Mouse (Mus musculus): Measurements from ENCODE around the gene Ano1. TPM values are rescaled to one million over a fixed set of nuclear protein-coding genes. Genes with fewer than 3 reads are reported as not detected.

The Ano1 gene
- 10 to 100 TPM; 34.3 to 37.7 TPM for total RNA-seq (2021)
- long read RNA-seq, experiment 1, partial matches to known transcripts: 13 of 13 reads
- long read RNA-seq, experiment 1, other reads (novel, unspliced or antisense): 0 of 13 reads
- long read RNA-seq, experiment 2, partial matches to known transcripts: 1 of 2 reads
- long read RNA-seq, experiment 2, other reads (novel, unspliced or antisense): 1 of 2 reads

DNA sequence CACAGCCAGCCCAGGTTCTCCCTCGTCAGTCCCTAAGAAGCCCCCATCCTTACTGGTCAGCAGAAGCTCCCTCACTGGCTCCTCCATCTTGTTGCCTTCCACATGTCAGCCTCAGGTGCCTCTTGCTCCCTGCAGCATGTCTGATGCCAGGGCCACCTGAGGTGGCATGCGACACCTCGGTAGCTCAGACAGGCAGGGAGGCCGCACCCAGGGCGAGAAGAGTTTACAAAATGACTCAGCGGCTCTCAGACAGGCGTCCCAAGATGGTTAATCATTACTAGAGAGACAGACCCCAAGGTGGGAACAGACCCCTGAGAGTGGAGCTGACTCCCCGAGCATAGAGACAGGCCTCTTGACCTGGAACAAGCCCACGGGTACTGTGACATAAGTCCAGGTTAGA, at the start of gene Ano1:
Gene Ano1 (minus strand): TSS at position 142 of the 400 bp plus-strand sequence.
- no peak for DNase-seq

DNA sequence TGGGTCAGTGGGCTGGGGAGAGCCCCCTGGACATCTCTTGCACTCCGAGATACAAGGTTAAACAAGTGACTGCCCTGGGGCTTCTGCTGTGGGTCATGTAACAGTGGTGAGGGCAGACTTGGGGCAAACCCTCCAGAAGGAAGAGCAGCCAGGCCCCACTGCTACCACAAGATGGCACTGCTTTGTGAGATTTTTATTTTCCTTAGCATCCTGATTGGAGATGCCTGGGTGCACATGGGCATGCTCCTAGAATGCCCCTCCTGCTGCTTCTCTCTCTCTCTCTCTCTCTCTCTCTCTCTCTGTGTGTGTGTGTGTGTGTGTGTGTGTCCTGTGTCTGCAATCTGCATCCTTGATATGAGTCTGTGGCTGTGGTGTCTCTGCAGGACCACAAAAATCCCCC, 46.7 kb upstream of the Ano1 start:
- DNase-seq: peak; percentile 46

DNA sequence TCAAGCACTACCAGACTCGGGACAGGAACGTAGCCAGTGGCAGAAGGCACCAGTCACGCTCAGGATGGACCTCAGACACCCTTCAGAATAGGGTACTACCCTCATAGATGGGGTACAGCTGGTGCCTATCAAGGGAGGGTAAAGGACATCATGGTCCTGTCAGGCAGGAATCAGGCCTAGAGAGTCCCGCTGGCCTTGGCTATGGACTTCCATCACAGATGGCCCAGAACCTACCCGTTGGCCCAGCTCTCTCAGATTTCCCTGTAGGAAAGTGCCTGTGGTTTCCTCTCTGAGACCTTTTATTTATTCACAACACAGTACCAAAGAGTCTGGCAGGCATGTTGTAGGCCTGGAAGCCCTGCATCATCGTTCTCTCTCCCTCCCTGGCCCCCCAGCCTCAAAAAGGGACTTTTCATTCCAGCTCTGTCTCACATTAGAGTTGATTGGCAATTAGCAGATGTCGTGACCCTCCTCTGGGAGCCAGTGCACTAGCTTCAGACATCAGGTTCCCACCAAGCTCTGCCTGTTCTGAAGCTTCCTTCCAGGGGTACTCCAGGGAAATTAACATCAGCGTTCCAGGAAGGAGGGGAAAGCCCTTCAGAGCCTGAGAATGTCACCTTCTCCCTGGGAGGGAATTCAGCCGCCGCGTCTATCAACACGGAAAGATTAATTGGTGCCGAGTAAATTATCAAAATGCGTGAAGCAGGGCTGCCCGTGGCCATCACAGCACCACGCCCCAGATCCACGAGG, 45.4 kb upstream of the Ano1 start:
- DNase-seq: no peak

DNA sequence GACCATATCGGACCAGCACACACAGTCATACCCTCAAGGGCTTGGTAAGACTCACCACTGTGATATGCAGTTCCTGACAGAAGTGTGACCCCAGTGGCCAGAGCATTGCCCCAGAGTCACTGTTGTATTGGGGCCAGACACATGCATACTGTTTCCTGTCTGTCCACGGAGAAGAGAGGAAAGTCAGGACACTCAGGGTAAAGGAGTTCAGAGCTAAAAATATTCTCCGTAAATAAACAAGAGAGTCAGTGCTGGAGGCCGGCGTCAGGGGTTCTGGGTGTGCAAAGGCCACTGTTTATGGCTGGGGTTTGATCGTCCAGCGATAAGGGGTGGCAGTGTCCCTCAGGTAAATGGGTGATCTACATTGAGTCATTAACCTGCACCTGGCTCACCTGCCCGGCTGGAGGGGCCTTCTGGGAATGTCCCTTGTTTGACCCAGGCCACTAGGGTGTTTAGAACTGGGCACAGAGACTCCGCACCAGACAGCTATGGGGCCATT, 44.3 kb upstream of the Ano1 start:
- DNase-seq: no peak

DNA sequence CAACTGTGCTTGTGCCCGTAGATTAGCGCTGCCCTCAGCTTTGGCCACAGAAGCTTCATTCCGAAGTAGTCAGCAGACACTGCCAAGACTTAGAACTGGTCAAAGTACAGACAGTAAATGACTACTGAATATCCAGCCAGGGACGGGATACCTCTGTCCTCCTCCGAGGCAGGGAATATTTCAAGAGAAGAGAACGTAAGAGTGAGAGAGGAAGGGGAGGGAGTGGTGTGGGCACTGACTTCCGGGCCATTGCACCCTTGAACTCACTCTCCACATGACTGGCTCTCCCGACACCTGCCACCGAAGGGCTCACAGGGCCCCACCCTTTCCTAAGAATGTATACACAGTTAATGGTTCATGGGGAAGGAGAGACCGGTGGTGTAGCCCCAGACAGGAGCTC, 41.5 kb upstream of the Ano1 start:
- no peak for DNase-seq

DNA sequence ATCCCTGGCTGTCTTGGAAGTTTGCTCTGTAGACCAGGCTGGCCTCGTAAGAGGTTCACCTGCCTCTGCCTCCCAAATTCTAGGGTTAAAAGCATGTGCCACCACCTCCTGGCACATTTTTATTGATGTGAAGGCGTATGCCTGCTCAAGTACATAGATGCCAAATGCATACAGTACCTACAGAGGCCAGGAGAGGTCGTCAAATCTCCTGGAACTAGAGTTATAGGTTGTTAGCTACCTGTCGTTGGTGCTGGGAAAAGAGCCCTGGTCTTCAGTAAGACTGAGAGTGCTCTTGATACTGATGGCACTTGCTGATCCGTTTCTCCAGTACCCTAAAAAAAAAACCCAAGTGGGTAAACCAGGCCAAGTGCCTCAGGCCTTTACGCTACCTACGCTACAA, 39.7 kb upstream of the Ano1 start:
- DNase-seq: no peak

DNA sequence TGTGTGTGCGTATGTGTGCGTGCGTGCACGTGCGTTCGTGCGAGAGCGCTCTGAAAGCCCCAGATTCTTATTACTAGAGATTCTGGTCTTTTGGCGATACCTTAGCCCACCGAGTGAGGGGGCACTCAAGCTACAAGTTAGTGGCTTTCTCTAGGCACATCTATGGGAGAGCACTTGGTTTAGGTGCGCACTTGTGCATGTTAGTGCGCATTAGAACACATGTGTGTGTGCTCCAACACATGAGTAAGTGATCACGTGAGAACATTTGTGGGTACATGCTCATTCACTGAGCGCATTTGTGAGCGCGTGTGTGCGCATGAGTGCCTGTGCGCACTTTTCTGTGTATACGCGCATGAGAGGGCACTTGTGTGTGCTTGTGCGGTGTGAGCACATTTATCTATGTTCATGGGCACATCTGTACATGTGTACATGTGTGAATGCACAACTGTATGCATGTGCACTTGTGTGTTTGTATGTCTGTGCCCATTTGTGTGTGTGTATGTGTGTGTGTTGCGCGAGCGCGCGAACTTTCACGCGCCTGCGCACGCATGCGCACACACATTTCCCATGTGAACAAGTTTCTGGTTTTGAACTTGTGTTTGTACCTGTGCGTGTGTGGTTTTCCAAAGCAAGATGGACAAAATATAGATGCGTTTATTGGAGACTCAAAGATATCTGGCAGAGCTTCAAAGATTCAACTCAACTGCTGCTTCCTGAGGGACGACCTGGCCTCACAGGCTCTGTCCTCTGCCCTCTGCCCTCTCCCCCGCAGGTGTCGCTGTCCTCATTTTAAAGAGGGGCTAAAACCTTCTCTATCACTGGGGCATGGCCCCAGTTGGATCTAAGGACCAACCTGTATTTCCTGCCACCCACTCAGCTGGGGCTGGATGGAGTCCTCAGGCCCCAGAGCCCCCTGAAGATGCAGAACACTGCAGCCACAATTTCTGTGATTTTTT, 38.1 kb upstream of the Ano1 start:
- no peak for DNase-seq

DNA sequence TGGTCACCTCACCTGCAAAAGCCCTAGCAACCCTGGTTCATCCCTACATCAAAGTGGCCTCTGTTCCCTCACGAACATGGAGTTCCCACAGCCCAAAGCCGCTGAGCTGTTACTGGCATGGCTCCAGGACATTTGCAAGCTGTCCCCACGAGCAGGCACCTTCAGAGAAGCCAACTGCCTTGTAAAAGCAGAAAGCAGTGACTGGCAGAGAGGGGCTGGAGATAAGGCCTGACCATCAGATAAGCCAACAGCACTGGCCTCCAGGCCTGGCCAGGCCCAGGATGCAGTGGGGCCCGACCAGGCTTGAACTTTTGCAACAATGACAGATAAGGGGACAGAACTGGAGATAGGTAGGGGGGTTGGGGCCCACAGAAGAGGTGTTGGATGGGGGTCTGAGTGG, 36.9 kb upstream of the Ano1 start:
- DNase-seq: peak; percentile 48

DNA sequence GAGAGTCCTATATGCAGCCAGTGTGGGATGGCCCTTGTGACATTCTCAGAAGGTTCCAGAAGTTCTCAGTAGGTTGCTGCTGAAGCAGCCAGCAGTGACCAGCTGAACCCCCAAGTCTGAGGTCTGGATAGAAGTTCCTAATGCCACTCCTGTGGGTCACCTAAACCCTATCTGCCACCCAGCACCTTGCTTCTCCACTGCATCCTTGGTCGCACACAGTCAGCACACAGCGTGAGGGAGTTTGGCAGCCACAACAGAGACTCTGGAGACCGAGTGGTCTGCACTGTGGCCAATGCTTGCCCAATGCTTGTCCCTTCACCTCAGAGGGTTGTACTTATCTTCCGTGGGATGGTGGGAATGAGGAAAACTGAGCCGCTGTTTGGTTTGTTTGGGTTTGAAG, 35.7 kb upstream of the Ano1 start:
- no peak for DNase-seq

DNA sequence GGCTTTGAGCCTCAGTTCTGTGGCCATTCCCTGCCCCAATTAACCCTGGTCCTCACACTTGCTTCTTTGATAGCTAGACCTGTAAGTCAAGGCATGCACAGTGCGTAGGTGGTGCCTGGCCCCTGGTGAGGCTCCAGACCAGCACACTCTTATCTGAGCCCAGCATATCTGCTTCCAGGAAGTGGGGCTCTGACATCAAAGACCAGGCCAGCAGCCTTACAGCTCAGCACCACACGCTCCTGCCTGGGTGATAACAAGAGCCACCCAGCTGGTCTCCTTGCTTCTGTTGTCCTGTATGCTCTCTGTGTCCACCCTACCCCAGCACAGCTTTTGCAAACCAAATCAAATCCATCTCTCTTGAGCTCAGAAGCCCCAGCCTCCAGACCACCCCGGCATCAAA, 34.8 kb upstream of the Ano1 start:
- no peak for DNase-seq

DNA sequence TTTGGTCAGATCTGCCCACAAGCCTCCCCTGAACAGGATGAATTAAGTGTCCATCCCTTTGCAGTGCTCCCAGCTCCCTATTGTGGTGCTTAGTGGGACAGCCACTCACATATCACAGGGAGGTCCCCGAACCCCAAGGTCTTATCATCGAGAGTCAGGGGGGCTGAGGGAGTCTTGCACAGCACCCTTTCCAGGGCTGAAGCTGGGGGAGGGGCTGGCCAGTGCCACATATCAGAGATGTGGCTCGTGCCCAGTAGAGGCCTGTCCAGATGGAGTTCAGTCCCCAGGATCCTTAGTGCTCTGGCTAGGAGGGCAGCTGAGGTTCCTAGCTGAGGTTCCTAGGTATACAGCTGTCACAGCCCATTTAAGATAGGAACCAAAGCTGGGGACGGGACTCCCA, 32.4 kb upstream of the Ano1 start:
- no peak for DNase-seq

DNA sequence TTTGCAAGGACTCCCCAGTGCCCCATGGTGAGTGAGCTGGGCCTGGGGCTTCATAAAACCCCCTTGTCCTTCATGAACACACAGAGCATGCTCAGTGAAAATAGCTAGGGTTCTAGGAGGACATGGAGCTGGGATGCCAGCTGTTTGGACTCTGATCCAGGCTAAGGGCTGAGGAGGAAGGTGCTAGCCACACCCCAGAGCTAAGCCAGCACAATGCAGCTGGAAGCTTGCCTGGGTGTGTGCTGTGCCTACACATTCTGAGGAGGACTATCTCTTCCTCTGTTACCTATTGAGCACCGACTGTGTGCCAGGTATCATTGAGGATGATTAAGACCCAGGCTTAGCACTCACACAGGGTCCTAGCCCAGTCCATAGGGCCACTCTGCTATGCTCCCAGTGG, 30.6 kb upstream of the Ano1 start:
- DNase-seq: no peak

DNA sequence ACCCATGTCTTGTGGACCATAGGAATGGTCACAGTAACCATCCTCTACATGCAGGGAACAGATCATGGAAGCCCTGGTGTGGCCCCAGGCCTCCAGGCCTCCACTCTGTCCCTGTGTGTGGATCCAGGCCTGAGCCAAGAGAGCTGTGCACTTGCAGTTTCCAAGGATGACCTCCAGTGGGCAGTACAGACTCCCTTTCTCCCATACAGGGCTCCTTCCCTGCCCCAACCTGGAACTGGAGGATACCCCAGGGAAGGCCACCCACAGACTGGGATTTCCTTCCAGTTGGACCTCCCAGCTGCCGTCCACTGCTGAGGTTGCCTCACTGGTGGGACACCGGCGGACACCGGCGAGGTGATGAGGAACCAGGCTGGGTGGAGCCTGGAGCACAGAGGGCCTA, 29.6 kb upstream of the Ano1 start:
- peak; percentile 43 for DNase-seq

DNA sequence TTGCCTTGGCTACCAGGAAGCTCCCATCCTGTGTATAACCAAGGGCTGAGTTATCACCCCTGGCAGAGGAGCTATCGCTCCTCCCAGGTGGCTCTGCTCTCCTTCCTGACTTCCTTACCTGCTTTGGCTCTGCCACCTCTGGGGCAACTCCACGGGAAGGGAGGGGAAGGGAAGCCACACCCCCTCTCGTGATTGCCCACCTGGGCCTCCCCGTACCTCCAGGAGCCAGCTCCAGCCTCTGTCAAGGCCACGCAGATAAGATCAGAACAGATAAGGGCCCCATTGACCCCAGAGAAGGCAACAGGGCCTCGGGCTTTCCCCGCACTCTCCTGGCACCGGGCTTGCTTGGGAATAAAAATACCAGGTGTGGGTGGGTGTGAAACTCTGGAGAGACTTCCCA, 28.4 kb upstream of the Ano1 start:
- no peak for DNase-seq

DNA sequence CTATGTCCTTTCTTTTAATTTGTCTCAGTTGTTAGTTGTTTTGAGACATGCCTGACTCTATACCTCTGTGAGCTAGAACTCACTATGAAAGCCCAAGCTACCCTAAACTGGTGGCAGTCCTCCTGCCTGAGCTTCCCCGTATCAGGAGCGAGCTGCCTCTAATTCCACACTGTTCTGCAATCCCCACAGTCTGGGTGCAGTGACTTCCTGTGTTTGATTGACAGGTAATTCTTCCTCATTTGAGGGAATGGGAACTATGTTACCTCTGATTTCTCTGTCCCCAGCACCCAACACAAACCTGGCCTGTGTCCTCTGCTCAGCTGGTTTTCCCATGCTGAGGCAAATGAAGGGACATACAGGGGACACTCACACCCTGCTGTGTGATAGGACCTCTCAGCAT, 27.9 kb upstream of the Ano1 start:
- DNase-seq: no peak

DNA sequence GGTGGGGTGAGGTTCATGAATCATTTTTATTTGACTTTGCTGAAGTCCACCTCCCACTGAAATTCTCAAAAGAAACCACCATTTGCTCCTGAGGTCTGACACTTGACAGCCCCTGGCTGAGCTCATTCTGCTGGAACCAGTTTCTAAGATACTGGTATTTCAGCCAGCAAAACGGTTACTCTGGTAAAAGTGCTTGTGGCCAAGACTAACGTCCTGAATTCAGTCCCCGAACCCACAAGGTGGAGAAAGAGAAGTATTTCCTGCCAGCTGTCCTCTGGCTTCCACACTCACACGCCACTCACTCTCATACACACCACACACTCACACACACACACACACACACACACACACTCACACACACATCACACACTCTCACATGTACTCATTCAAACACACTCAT, 26.0 kb upstream of the Ano1 start:
- no peak for DNase-seq

DNA sequence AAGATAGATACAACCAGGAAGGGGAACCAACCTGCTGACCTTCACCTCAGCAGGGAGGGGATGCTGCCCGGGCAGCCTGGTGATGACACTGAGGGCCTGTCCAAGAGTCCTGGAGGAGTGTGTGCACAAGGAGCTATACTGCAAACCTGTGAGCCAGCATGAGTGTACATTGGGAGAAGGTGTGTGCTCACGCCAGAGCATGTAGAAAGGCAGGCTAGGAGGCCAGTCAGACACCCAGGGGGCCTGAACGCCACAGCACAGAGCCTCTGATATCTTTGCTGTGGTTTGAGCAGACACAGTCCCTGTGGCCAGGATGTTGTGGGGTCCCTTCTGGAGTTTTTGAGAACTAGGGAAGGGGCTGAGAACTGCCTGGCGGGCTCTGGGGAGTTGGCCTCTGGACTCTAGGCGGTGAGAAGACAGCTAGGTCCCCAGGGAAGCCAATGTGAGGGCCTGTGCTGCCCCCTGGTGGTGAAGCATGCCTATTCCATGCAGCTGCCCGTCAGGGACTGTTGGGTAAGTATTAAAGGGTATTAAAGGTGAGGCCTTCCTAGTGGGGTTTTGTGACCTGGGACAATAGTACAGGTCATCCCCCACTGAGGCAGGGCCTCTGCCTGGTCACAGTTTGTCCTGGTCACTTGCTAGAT, 24.2 kb upstream of the Ano1 start:
- DNase-seq: peak; percentile 95

DNA sequence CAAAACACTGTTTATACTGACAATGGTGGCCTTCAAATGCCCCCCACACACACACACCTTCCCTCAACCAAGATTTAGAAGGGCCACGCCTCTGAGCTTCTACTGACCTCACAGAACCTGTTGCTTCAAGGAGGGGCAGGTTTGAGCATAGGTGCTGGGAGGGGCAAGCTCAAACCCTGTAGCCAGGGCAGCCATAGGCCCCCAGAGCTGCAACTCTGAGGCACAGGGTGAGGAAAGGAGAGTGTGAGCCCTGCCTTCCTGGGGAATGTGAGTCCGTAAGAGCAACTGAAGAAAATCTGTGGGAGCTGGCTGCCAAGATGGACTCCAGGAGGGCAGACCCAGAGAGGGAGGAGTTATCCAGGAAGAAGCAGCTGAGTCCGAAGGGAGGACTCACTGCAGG, 23.4 kb upstream of the Ano1 start:
- DNase-seq: no peak

DNA sequence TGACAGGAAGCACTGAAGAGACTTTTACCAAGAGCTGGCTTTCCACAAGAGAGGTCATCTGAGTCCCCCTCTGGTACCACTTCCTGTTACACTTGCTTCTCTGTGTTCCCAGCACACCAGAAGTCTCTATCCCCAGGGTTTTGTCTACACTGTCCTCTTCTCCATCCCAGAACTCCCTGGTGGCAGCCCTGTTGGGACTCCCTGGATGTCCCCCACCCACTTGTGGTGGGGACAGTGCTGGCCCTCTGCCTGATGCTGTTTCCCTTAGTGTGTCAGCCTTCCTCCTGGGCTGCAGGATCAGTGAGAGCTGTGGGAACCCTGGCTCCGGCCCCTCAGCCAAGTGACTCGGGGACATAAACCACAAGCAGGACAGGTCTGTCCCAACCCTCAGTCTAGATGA, 22.5 kb upstream of the Ano1 start:
- DNase-seq: no peak

DNA sequence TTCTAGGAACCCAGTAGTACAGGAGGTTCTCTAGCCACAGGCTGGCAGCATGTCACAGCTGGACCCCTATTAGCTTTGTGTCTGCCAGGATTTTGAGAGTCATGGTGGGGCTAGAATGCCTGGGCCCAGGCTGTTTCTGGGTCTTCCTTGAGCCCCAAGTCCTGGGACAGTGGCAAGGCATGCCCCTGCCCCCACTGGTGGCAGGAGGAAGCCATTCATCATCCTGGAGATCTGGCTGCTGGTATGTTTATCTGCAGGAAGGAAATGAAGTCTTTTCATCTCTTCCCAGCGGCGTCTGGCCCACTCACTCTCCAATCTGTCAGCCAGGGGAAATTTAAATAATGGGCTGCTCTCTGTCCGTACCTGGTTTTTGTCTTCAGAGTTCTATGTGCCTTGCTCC, 18.3 kb upstream of the Ano1 start:
- no peak for DNase-seq

DNA sequence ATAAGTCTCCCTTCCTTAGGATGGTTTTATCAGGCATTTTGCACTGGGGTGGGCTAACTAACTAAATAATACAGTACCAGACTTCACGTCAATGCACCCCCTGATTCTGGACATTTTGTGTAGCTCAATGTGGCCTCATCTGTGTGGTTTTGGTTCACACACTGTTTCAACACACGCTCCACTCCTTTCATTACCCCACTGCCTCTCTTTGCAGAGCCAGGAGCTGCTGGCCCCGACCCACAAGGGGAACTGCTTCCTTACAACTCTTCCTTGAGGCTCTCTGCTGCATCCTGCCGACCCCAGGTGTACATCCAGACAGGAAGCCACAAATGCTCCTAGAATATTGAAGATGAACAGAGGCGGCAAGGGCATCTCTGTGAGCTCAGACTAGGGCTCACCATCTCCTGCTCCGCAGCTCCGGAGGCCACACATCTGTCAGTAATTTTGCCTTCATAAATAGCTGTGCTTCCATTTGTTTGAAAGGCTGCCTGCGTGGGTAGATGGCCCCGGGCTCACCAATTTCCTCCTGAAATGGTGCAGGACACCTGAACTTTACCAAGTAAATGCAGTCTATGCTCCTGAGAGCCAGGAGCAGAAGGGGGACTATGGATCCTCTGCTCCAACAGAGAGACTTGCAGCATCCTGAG, 17.8 kb upstream of the Ano1 start:
- no peak for DNase-seq

DNA sequence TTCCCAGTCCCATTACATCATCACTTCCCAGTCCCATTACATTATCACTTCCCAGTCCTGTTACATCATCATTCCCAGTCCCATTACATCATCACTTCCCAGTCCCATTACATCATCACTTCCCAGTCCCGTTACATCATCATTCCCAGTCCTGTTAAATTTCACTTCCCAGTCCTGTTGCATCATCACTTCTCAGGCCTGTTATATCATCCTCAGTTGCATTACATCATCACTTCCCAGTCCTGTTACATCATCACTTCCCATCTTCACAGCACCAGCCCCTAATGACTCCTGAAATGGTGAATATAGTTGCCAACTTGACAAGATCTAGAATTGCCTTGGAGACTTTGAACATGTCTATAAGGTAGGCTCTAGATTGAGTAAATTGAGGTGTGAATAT, 17.1 kb upstream of the Ano1 start:
- DNase-seq: no peak

Measured in adrenal gland, postnatal 10 days (tissue).